Mouse (Mus musculus): ENCODE measurements around the gene Heatr4. TPM values are rescaled to one million over a fixed set of nuclear protein-coding genes. Genes with fewer than 3 reads are reported as not detected.
"Not testable (repeated sequence)": the region's sequence is repeated elsewhere in the genome, so short reads cannot be mapped to it uniquely, and the experiment has no call there.

The Heatr4 gene
- not detected in 2 replicates for polyA plus RNA-seq (2015; fragmentation: Nextera tagmentation; extraction: Ambion mirVana)

- no peaks in the 10 kb centered on the region for H3K27me3 ChIP-seq (replicated peaks)
- H3K4me1 ChIP-seq (replicated peaks) = peaks cover 3% of the 10 kb centered on the region
- H3K27ac ChIP-seq = no peak within 1 kb of the TSS
- no peak for ATAC-seq
- 79% methylated on average over 4 of the region's 4 CpGs for WGBS
- no peak within 1 kb of the TSS for H3K4me2 ChIP-seq (replicated peaks)
- H3K4me3 ChIP-seq (replicated peaks) = no peak within 1 kb of the TSS
- H3K9me3 ChIP-seq = no peaks in the 10 kb centered on the region
- H3K9ac ChIP-seq = no peak within 1 kb of the TSS
- no peaks in the 10 kb centered on the region for H3K36me3 ChIP-seq
These were observed at the start of gene Heatr4 for GRCm38 (mm10) chr12:83984752-83985151. TSS of gene Heatr4 (minus strand) at chr12:83984852.

DNA sequence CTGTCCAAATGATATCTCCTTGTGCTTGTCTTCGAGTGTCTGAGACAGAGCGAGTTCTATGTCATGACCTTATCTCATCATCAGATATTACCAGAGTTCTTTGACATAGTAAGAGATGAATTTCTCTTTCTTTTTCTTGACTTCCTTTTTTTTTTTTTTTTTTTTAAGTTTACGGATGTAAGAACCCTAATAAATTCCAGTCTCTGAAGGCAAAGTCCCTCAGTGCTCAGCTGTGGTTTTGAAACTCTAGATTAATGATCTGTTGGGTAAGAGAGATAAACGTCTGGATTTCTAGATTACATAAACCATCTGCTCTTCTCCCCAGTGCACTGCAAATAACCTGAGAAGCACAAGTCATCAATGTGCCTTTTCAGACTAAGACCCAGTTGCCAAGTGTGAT is 49.5 kb upstream of the Heatr4 start:
- peaks cover 4% of the 10 kb centered on the region; the same call in 1 of the 2 replicates for H3K4me1 ChIP-seq (replicated peaks)
- no peaks in the 10 kb centered on the region for H3K36me3 ChIP-seq
- WGBS = 22% methylated on average over 4 of the region's 4 CpGs
- H3K27me3 ChIP-seq (replicated peaks) = no peaks in the 10 kb centered on the region
- H3K4me2 ChIP-seq (replicated peaks) = no peak overlapping the region
- H3K9me3 ChIP-seq = no peaks in the 10 kb centered on the region
- no peak for ATAC-seq
- H3K27ac ChIP-seq = no peak overlapping the region
- H3K4me3 ChIP-seq (replicated peaks) = no peak overlapping the region
- H3K9ac ChIP-seq = no peak overlapping the region

DNA sequence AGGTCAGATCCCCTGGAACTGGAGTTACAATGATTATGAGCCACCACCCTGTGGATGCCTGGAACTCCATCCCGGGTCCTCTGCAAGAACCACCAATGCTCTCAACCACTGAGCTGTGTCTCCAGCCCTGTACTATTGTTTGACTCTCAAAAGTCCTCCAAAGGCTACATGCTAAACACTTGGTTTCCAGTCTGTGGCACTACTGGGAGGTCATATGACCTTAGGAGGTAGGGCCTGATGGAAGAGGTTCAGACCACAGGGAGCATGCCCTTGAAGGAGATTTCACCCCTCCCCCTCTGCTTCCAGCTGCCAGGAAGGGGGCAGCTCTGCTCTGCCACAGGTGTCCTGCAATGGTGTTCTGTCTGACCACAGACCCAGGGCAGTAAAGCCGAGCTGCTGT is 48.6 kb upstream of the Heatr4 start:
- not testable (repeated sequence) for ATAC-seq

GRCm38 (mm10) chr12:84032854-84033253 is 48.2 kb upstream of the Heatr4 start:
- Histone ChIP-seq H3K4me3 (replicated peaks) (no peak overlapping the region), H3K27ac (no peak overlapping the region), H3K4me1 (replicated peaks) (peaks cover 4% of the 10 kb centered on the region; the same call in 1 of the 2 replicates), H3K9me3 (no peaks in the 10 kb centered on the region), H3K4me2 (replicated peaks) (no peak overlapping the region), H3K27me3 (replicated peaks) (no peaks in the 10 kb centered on the region), H3K9ac (no peak overlapping the region), H3K36me3 (no peaks in the 10 kb centered on the region)
- ATAC-seq = no peak
- 83% methylated on average over 4 of the region's 4 CpGs for WGBS

More for the DNA sequence above, 48.6 kb upstream of the Heatr4 start:
- 74% methylated on average over 2 of the region's 2 CpGs for WGBS
- H3K4me2 ChIP-seq (replicated peaks); H3K4me1 ChIP-seq (replicated peaks); H3K36me3 ChIP-seq; H3K9ac ChIP-seq; H3K27ac ChIP-seq; H3K27me3 ChIP-seq (replicated peaks); H3K4me3 ChIP-seq (replicated peaks); H3K9me3 ChIP-seq: not testable (repeated sequence)

DNA sequence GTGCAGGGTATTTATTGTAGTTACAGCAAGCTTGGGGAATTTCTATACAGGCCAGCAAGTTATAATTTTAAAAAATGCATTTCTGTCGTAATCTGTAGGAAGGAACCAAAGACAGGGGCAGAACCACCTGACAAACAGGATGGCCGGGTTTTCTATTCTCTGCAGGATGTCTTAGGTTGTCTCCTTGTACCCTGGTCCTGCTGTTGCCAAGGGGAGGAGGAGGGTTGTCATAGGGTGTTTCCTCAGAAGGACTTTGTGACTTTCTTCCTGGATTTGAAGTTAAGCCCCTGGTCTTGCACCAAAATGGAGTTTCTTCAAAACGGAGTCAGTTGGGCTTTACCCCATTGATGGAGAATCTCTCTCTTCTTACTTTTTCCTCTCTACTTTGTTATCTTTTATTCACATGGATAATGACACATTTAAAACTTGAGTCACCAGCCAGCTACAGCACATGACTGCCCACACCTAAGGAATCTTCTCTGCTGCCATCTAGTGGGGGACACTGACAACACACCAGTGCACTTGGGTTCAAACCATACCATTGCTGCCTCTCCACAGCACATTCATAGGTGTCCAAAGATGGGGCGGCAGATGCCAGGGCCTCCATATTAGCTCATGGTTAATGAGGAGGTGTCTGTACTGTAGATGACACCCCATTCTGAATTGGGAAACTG is 46.1 kb upstream of the Heatr4 start:
- peak; percentile 87 for ATAC-seq
- 63% methylated on average over 4 of the region's 4 CpGs for WGBS

DNA sequence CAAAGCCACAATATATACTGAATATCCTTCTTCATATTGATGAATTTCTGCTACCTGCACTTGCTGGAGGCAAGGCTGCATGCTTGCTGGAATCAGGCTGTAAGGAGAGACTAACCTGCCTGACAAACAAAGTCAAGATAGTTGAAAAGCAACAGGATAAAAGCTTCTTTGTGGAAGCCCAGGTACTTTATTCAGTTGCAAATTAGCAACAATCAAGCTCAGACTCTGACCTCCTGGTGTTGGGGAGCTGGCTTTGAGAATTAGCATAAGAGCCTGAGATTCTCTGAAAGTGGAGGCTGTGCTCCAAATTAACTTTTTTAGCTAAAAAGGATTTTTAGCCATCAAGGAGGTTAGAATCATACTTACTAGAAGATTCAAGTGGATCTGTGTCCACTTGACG is 44.4 kb upstream of the Heatr4 start:
- H3K27ac ChIP-seq; ATAC-seq; H3K4me1 ChIP-seq (replicated peaks); H3K27me3 ChIP-seq (replicated peaks); H3K4me3 ChIP-seq (replicated peaks); H3K4me2 ChIP-seq (replicated peaks); H3K9me3 ChIP-seq; H3K9ac ChIP-seq; H3K36me3 ChIP-seq: not testable (repeated sequence)
- WGBS = 97% methylated on average over 1 of the region's 1 CpGs

More for the DNA sequence above, 46.1 kb upstream of the Heatr4 start:
- no peak overlapping the region for H3K4me3 ChIP-seq (replicated peaks)
- H3K4me2 ChIP-seq (replicated peaks) = no peak overlapping the region
- no peaks in the 10 kb centered on the region for H3K9me3 ChIP-seq
- no peak overlapping the region for H3K27ac ChIP-seq
- no peaks in the 10 kb centered on the region for H3K4me1 ChIP-seq (replicated peaks)
- H3K27me3 ChIP-seq (replicated peaks) = no peaks in the 10 kb centered on the region
- no peak overlapping the region for H3K9ac ChIP-seq
- no peaks in the 10 kb centered on the region for H3K36me3 ChIP-seq

- H3K27me3 ChIP-seq (replicated peaks); H3K4me3 ChIP-seq (replicated peaks); H3K4me1 ChIP-seq (replicated peaks); H3K36me3 ChIP-seq; H3K4me2 ChIP-seq (replicated peaks); ATAC-seq; H3K9ac ChIP-seq; H3K27ac ChIP-seq; H3K9me3 ChIP-seq: not testable (repeated sequence)
- 72% methylated on average over 3 of the region's 3 CpGs for WGBS
These were observed 43.7 kb upstream of the Heatr4 start for GRCm38 (mm10) chr12:84028328-84028727.

DNA sequence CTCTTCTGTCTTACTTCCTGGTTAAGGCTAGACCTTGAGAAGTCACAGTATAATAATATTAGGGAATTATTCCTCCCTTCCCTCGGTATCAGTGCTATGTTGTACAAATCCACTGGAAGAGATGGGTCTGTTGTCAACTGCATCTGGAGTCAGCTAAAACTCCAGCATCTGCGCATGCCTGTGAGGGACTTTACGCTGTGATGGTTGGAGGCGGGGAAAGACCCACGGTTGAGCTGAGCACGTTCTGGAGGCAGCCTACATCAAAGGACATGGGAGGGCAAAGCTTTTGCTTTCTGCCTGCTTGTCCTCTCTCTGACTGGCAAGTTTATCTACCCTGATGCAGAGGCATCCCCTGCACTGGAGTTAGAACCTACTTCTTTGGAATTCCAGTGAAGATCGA is 41.2 kb upstream of the Heatr4 start:
- Histone ChIP-seq H3K27me3 (replicated peaks) (no peaks in the 10 kb centered on the region), H3K9ac (no peak overlapping the region), H3K36me3 (no peaks in the 10 kb centered on the region), H3K4me3 (replicated peaks) (no peak overlapping the region), H3K27ac (no peak overlapping the region), H3K9me3 (no peaks in the 10 kb centered on the region), H3K4me2 (replicated peaks) (no peak overlapping the region), H3K4me1 (replicated peaks) (no peaks in the 10 kb centered on the region)
- ATAC-seq = no peak
- 87% methylated on average over 7 of the region's 7 CpGs for WGBS

DNA sequence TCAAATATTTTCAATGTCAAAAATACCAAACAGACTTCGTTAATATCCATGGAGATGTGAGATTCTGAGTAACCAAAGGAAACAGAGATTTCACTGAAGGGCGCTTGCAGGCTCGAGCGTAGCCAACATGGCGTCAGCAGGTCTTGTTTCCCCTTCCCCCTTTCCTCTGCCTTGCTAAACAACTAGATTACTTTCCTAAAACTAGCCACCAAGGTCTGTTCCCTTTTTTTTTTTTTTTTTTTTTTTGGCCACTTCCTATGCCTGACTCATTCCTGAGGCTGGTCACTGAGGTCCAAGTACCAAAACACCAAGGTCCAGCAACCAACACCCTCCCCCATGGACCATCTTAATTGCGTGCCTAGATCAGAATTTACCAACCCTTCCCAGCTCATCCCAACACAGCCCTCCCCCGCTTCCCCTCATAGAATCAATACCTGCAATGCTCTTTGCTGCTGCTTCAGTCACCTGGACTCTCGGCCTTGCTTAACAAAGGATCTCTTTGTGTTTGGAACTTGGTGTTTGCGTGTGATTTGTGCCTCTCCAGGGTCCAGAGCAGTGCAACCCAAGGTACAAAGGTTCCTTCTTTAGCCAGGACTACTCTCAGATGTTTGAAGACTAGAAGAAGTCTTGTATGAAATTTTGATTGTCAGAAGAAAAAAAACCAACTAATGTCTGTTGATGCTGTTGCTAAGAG is 38.5 kb upstream of the Heatr4 start:
- Histone ChIP-seq H3K9ac (no peak overlapping the region), H3K27me3 (replicated peaks) (no peaks in the 10 kb centered on the region), H3K4me2 (replicated peaks) (no peak overlapping the region), H3K4me3 (replicated peaks) (no peak overlapping the region), H3K27ac (0 out of 2 replicates have a peak overlapping the region, but pooled peaks have one; percentile 3), H3K9me3 (no peaks in the 10 kb centered on the region), H3K4me1 (replicated peaks) (no peaks in the 10 kb centered on the region), H3K36me3 (no peaks in the 10 kb centered on the region)
- peak; percentile 70 for ATAC-seq
- WGBS = 66% methylated on average over 9 of the region's 9 CpGs

DNA sequence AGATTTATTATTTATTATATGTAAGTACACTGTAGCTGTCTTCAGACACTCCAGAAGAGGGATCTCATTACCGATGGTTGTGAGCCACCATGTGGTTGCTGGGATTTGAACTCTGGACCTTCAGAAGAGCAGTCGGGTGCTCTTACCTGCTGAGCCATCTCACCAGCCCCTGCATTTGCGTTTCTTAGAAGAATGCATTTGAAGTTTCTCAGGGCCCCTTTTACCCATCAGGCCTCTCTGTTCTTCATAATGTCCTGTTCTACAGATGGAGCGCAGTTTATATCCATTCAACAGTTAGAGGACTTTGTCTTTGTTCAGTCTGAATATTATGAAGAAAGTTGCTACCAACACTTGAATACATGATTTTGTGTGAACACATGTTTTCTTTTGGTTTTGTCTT is 37.6 kb upstream of the Heatr4 start:
- H3K4me2 ChIP-seq (replicated peaks); H3K36me3 ChIP-seq; H3K9me3 ChIP-seq; H3K27ac ChIP-seq; H3K4me3 ChIP-seq (replicated peaks); ATAC-seq; H3K4me1 ChIP-seq (replicated peaks); H3K9ac ChIP-seq; H3K27me3 ChIP-seq (replicated peaks): not testable (repeated sequence)
- WGBS = 90% methylated on average over 4 of the region's 4 CpGs

- not testable (repeated sequence) for H3K27ac ChIP-seq; H3K4me2 ChIP-seq (replicated peaks); H3K9ac ChIP-seq; H3K27me3 ChIP-seq (replicated peaks); H3K4me3 ChIP-seq (replicated peaks); H3K9me3 ChIP-seq; H3K36me3 ChIP-seq; H3K4me1 ChIP-seq (replicated peaks)
- peak; percentile 91 for ATAC-seq
- WGBS = 24% methylated on average over 7 of the region's 7 CpGs
These were observed 35.9 kb upstream of the Heatr4 start for GRCm38 (mm10) chr12:84020528-84020927.

GRCm38 (mm10) chr12:84013701-84014100 is 29.0 kb upstream of the Heatr4 start:
- Histone ChIP-seq H3K9me3 (no peaks in the 10 kb centered on the region), H3K4me3 (replicated peaks) (no peak overlapping the region), H3K27me3 (replicated peaks) (no peaks in the 10 kb centered on the region), H3K9ac (no peak overlapping the region), H3K27ac (no peak overlapping the region), H3K36me3 (0 out of 2 replicates have a peak, but pooled peaks cover 2% of the 10 kb centered on the region), H3K4me2 (replicated peaks) (no peak overlapping the region), H3K4me1 (replicated peaks) (peaks cover 7% of the 10 kb centered on the region; the same call in 1 of the 2 replicates)
- no peak for ATAC-seq
- WGBS = 88% methylated on average over 7 of the region's 7 CpGs

GRCm38 (mm10) chr12:84013130-84013529 is 28.5 kb upstream of the Heatr4 start:
- no peaks in the 10 kb centered on the region for H3K27me3 ChIP-seq (replicated peaks)
- H3K4me2 ChIP-seq (replicated peaks) = no peak overlapping the region
- no peak for ATAC-seq
- H3K36me3 ChIP-seq = 0 out of 2 replicates have a peak, but pooled peaks cover 2% of the 10 kb centered on the region
- WGBS = 73% methylated on average over 6 of the region's 6 CpGs
- H3K9me3 ChIP-seq = no peaks in the 10 kb centered on the region
- no peak overlapping the region for H3K4me3 ChIP-seq (replicated peaks)
- H3K9ac ChIP-seq = no peak overlapping the region
- no peak overlapping the region for H3K27ac ChIP-seq
- H3K4me1 ChIP-seq (replicated peaks) = peaks cover 7% of the 10 kb centered on the region; the same call in 1 of the 2 replicates

Data from intestine, embryonic 15.5 days (tissue).